Mouse (Mus musculus) WW6 (cell line): Measurements from ENCODE around the gene Slc25a33.
A peak's percentile ranks its signal among the peaks of the same experiment; 100 is the strongest.
"Not testable (repeated sequence)": the region's sequence is repeated elsewhere in the genome, so short reads cannot be mapped to it uniquely, and the experiment has no call there.

Source experiments
- DNase-seq: peaks from one replicate; pipeline ENCODE4 v3.0.0-alpha.2; 2013; ENCODE audit warnings: low read depth, low spot score

Gene Slc25a33

DNA sequence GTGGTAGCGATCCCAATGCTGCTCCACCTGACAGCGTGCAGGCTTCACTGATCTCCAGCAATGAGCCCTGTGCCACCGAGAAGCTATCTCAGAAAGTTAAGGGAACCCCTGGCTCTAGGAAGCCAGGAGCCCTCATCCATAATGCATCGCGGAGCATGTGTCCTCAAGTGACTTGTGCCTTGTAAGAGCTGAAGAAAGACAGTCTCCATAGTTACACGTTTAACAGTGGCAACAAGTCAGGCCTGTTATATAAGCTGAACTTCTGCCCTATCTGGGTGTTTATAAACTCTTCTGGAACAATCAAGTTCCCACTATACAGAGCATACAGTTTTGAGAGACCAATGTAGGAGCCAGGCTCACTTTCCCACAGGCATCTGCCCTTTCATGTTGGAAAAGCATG is 15.7 kb downstream of the Slc25a33 start:
- no peak for DNase-seq

DNA sequence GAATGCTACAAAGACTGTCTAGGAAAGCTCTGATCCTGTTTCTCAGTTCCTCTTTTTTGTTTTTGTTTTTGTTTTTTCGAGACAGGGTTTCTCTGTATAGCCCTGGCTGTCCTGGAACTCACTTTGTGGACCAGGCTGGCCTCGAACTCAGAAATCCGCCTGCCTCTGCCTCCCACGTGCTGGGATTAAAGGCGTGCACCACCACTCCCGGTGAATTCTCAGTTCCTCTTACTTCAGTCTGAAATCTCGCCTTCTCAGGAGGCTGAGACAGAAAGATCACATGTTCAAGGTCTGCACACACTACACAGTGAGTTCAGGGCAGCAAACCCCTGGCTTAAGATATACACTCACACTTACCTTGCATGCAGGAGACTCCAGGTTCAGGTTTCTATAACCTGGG is 17.5 kb downstream of the Slc25a33 start:
- not testable (repeated sequence) for DNase-seq

GRCm38 (mm10) chr4:149752836-149753235 is 21.2 kb downstream of the Slc25a33 start:
- no peak for DNase-seq

DNA sequence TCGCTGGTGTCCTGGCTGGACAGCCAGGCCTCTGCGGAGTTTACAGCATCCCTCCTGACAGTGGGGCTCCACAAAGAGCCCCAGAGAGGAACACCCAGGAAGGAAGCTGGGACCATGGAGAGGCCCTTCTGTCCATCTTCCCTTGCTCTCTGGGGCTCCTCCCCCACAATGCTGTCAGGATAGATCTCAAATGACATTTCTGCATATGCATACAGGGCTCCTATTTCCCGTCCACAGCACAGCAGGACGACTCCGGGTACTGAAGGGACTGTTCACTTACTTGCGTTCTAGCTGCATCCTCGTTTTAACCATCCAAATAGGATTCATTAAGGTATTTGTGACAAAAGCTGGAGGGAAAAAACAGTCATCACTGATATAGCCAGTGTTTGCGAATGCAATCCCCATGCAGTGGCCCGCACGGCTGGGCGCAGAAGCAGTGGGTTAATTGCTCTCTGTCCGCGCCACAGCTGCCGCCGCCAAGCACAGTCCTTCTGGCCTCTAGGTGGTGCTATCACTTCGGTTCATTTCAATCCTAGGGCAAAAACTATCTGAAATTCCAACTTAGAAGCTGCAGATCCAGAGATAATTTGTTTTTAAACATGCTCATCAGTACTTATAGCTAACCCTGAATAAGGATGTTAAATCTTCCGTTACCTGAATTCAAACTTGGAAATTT is 21.8 kb downstream of the Slc25a33 start:
- no peak for DNase-seq

DNA sequence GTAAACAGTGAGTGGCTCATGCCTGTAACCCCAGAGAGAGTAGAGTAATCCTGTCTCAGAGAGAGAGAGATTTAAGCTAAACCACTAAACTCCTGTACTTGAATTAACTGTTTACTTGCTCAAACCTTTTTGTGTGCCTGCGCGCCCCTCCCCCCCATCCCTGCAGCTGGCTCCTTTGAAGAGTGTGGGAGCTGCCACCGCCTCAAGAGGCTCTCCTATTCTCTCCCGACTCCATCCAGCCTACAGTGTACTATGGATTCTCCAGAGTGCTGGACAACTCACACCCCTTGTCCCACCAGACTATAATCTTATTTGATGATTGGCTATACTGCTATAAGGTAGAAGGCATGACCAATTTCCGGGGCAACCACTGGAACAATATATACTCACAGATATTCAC is 23.4 kb downstream of the Slc25a33 start:
- no peak for DNase-seq

DNA sequence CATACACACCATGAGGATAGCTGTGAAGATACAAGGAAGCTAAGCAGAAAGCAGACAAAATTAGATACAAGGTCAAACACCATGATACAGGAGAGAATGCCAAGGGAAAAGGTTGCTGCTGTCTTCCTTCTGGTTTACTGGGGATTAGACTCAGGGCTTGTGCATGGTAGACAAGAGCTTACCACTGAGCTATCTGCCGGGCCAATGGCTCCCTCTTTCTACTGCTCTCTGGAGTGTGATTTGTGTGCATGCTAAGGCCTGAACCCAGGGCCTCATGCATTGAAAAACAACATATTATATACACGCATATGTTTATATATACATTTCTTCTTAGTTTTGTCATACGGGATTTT is 24.4 kb downstream of the Slc25a33 start:
- DNase-seq: not testable (repeated sequence)

GRCm38 (mm10) chr4:149749003-149749662 is 24.9 kb downstream of the Slc25a33 start:
- no peak for DNase-seq

- no peak for DNase-seq
Observed at GRCm38 (mm10) chr4:149744119-149744518, 30.0 kb downstream of the Slc25a33 start.

- DNase-seq: no peak
Observed at GRCm38 (mm10) chr4:149742011-149742530, 32.0 kb downstream of the Slc25a33 start.

DNA sequence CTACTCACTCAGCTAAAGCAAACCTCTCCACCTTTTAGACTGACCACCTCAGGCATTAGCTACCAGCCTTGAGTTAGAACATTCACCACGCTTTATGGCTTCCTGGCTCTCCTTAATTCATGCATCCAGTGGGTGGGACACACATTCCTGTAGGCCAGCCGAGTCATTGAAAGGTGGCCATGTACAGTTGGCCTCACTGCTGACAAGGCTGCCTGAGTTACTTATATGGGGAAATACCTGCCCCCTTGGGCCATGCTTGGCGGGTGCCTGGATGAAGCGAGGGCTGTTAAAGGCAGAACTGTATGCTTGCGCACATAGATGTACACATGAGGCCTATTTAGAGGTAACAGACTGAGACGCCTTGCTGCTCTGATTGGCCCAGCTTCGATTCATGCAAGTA is 33.8 kb downstream of the Slc25a33 start:
- no peak for DNase-seq

GRCm38 (mm10) chr4:149739478-149739877 is 34.6 kb downstream of the Slc25a33 start:
- no peak for DNase-seq

DNA sequence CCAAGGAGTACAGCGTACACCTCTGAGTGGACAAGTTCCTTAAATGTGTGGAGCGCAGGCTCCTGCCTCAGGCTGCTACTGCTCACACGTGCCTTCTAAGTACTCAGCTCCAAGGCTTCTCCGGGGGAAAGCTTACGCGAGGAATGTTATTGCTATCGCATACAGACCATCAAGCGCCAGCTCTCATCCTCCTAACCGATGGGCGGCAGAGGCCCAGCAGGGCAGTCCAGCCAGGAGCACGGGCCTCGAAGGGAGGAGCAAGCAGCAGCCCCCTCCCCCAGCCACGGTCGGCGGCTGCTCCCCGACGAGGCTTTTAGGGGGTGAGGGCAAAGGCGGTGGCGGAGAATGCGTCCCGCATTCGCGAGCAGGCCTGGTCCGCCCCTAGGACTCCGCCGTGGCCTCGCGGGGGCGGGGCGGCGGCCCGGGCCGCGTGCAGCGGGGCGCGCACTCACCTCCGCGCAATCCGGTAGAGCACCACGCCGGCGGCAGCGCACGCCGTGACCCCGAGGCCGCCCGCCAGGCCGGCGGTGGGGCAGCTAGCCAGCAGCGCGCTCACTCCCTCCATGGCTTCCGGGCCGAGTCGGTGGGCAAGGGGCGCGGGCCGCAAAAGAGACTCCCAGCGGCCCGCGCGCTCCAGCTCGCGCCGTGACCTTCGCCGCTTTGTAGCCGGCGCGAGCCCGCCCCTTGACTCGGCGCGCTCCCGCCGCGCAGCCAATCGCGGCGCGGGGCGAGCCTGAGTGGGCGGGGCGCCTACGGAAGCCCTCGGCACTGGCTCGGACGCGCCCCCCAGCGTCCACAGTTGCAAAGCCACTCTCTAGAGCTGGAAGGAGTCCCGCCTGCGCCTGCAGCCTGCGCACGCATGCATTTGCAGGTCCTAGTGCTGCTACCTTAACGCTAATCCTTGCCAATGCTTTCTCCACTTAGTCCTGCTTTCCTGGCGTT is 36.4 kb downstream of the Slc25a33 start, which contains the start of gene Tmem201:
Tmem201 (minus strand) TSS at position 662 of the 942 bp plus-strand sequence.
- DNase-seq: peak; percentile 88

DNA sequence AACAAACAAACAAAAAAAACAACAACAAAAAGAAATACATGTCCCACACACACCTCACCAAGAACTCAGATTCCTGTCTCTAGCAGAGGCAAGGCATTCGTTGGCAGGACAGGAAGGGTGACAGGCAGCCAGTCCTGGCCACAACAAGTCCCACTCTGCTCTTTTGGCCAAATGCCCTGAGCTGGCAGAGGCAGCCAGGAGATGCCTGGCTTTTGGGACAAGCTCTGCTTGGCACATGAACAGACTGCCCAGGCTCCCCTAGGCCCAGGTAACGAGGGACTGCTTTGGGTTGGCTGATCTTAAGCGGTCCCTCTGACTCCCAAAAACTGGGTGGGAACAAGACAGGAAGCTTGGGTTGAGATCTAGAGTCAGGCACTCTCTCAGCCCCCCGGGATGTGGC is 37.5 kb downstream of the Slc25a33 start:
- DNase-seq: no peak

- DNase-seq: no peak
Observed at GRCm38 (mm10) chr4:149735624-149736250, 38.3 kb downstream of the Slc25a33 start.

DNA sequence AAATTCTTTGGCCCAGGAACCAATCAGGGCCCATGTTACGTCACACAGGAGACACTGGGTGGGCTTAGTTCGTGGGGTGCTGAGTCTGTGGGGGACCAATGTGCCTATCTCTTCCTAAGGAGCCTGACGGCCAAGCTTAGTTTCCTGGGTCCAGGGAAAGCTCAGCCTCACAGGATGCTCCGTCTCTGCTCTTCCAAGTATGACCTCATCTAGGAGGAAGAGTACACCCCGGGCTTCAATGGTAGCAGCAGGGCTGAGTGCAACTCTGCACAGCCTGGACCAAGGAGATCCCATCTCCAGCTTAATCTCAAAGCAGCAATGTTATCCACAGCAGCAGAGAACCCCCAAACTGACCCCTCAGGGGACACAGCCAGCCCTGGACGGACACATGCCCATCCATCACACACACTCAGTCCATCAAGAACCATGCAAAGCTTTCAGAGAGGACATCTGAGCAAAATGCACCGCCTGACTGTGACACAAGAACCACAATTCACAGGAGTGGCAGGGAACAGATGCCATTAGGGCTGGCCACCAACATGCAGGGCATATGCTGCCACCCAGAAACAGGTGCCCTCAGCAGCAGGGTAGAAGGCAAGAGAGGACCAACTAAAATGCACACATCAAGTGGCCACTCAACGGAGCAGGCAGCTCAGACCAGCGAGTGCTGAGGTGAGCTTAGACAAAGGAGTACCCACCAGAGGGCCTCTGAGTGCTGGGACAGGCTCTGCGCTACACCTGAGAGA is 39.2 kb downstream of the Slc25a33 start:
- DNase-seq: no peak

GRCm38 (mm10) chr4:149734246-149734645 is 39.8 kb downstream of the Slc25a33 start:
- no peak for DNase-seq

DNA sequence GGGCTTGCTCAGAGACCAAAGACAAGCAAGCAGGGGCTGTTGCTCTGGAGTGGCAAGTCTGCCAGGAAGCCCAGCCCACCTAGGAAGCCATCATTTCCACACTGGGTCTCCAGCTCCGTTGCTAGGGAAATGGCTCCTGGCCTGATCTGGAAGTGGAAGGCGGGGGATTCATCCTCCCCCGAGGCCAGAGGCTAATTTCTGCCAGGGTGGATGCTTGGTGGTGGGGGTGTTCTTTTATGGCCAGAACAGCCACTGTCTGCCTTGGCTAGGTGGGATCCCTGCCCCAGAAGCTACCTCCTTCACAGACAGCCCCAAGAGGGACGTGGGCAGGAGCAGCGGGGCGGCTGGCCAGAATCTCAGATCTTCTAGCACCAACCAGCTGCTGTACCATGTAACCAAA is 40.3 kb downstream of the Slc25a33 start:
- DNase-seq: no peak

DNA sequence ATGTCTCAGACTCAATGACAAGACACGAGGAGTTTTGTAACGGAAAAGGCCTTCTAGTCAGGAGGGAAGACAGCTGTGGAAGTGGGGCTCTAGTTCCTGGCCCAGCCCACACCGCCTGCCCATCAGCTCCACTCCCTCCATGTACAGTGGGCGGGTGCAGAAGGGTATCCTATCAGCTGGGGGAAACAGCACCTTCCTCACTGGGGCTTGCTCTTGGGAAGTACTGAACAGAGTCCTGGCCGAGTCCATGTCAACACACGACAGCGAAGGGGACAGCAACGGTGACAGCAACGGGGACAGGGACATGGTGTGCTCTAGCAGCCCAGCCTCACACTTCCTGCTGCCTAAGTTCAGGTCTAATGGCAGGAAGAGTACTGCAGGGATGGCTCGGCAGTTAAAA is 41.3 kb downstream of the Slc25a33 start:
- DNase-seq: no peak

GRCm38 (mm10) chr4:149732313-149732712 is 41.8 kb downstream of the Slc25a33 start:
- no peak for DNase-seq

GRCm38 (mm10) chr4:149730827-149731226 is 43.2 kb downstream of the Slc25a33 start:
- no peak for DNase-seq

GRCm38 (mm10) chr4:149728810-149729209 is 45.3 kb downstream of the Slc25a33 start:
- DNase-seq: no peak
